Mouse (Mus musculus): ENCODE results near the gene Cxcr5. TPM values are rescaled to one million over a fixed set of nuclear protein-coding genes. Genes with fewer than 3 reads are reported as not detected.

Cxcr5 gene
- polyA plus RNA-seq, 1 experiment from 2014 or later = not detected

- Histone ChIP-seq H3K9me3 (ENCODE audit: control insufficient read depth, low read length) (no peaks in the 10 kb centered on the region), H3K36me3 (ENCODE audit: control insufficient read depth, insufficient read depth, low read length) (no peaks in the 10 kb centered on the region), H3K27me3 (ENCODE audit: control insufficient read depth, insufficient read depth, low read length) (no peaks in the 10 kb centered on the region), H3K9ac (ENCODE audit: low read depth, low read length) (no peak overlapping the region), H3K4me2 (replicated peaks; ENCODE audit: low read depth, low read length) (no peak overlapping the region), H3K4me1 (ENCODE audit: control insufficient read depth, insufficient read depth, low read length) (no peaks in the 10 kb centered on the region), H3K4me3 (ENCODE audit: low read length) (no peak overlapping the region), H3K27ac (ENCODE audit: low read depth, low read length) (no peak overlapping the region)
- no peak for ATAC-seq (ENCODE audit: low FRiP score, low TSS enrichment)
- WGBS = 80% methylated on average over 8 of the region's 8 CpGs
Observed at GRCm38 (mm10) chr9:44552161-44552560, 9.5 kb downstream of the Cxcr5 start.

- Histone ChIP-seq H3K27me3 (ENCODE audit: control insufficient read depth, insufficient read depth, low read length) (no peaks in the 10 kb centered on the region), H3K9ac (ENCODE audit: low read depth, low read length) (no peak overlapping the region), H3K4me1 (ENCODE audit: control insufficient read depth, insufficient read depth, low read length) (no peaks in the 10 kb centered on the region), H3K36me3 (ENCODE audit: control insufficient read depth, insufficient read depth, low read length) (no peaks in the 10 kb centered on the region), H3K4me2 (replicated peaks; ENCODE audit: low read depth, low read length) (no peak overlapping the region), H3K9me3 (ENCODE audit: control insufficient read depth, low read length) (no peaks in the 10 kb centered on the region), H3K4me3 (ENCODE audit: low read length) (no peak overlapping the region), H3K27ac (ENCODE audit: low read depth, low read length) (no peak overlapping the region)
- ATAC-seq (ENCODE audit: low FRiP score, low TSS enrichment) = no peak
- 89% methylated on average over 10 of the region's 10 CpGs for WGBS
Observed at GRCm38 (mm10) chr9:44551138-44551537, 10.5 kb downstream of the Cxcr5 start.

- 85% methylated on average over 8 of the region's 8 CpGs for WGBS
Observed at GRCm38 (mm10) chr9:44548412-44549152, 13.1 kb downstream of the Cxcr5 start.

GRCm38 (mm10) chr9:44544986-44545385, 16.7 kb downstream of the Cxcr5 start:
- H3K27ac ChIP-seq (ENCODE audit: low read depth, low read length) = no peak overlapping the region
- no peak overlapping the region for H3K9ac ChIP-seq (ENCODE audit: low read depth, low read length)
- no peak overlapping the region for H3K4me2 ChIP-seq (replicated peaks; ENCODE audit: low read depth, low read length)
- no peaks in the 10 kb centered on the region for H3K9me3 ChIP-seq (ENCODE audit: control insufficient read depth, low read length)
- ATAC-seq (ENCODE audit: low FRiP score, low TSS enrichment) = no peak
- WGBS = 81% methylated on average over 3 of the region's 3 CpGs
- no peaks in the 10 kb centered on the region for H3K36me3 ChIP-seq (ENCODE audit: control insufficient read depth, insufficient read depth, low read length)
- no peaks in the 10 kb centered on the region for H3K27me3 ChIP-seq (ENCODE audit: control insufficient read depth, insufficient read depth, low read length)
- H3K4me1 ChIP-seq (ENCODE audit: control insufficient read depth, insufficient read depth, low read length) = no peaks in the 10 kb centered on the region
- no peak overlapping the region for H3K4me3 ChIP-seq (ENCODE audit: low read length)

More at GRCm38 (mm10) chr9:44548412-44549152, 13.1 kb downstream of the Cxcr5 start:
- H3K9me3 ChIP-seq (ENCODE audit: control insufficient read depth, low read length) = no peaks in the 10 kb centered on the region
- no peak overlapping the region for H3K4me2 ChIP-seq (replicated peaks; ENCODE audit: low read depth, low read length)
- H3K4me3 ChIP-seq (ENCODE audit: low read length) = no peak overlapping the region
- H3K27me3 ChIP-seq (ENCODE audit: control insufficient read depth, insufficient read depth, low read length) = no peaks in the 10 kb centered on the region
- ATAC-seq (ENCODE audit: low FRiP score, low TSS enrichment) = no peak
- no peaks in the 10 kb centered on the region for H3K4me1 ChIP-seq (ENCODE audit: control insufficient read depth, insufficient read depth, low read length)
- H3K9ac ChIP-seq (ENCODE audit: low read depth, low read length) = no peak overlapping the region
- no peak overlapping the region for H3K27ac ChIP-seq (ENCODE audit: low read depth, low read length)
- no peaks in the 10 kb centered on the region for H3K36me3 ChIP-seq (ENCODE audit: control insufficient read depth, insufficient read depth, low read length)

- ATAC-seq (ENCODE audit: low FRiP score, low TSS enrichment) = no peak
- WGBS = 81% methylated on average over 4 of the region's 4 CpGs
- no peaks in the 10 kb centered on the region for H3K9me3 ChIP-seq (ENCODE audit: control insufficient read depth, low read length)
Observed at GRCm38 (mm10) chr9:44542364-44542763, 19.3 kb downstream of the Cxcr5 start.

GRCm38 (mm10) chr9:44540676-44541075, 21.0 kb downstream of the Cxcr5 start:
- Histone ChIP-seq H3K9ac (ENCODE audit: low read depth, low read length) (no peak overlapping the region), H3K36me3 (ENCODE audit: control insufficient read depth, insufficient read depth, low read length) (no peaks in the 10 kb centered on the region), H3K27me3 (ENCODE audit: control insufficient read depth, insufficient read depth, low read length) (no peaks in the 10 kb centered on the region), H3K4me3 (ENCODE audit: low read length) (no peak overlapping the region), H3K9me3 (ENCODE audit: control insufficient read depth, low read length) (no peaks in the 10 kb centered on the region), H3K4me1 (ENCODE audit: control insufficient read depth, insufficient read depth, low read length) (peaks cover 9% of the 10 kb centered on the region; the same call in 1 of the 2 replicates), H3K27ac (ENCODE audit: low read depth, low read length) (no peak overlapping the region), H3K4me2 (replicated peaks; ENCODE audit: low read depth, low read length) (no peak overlapping the region)
- no peak for ATAC-seq (ENCODE audit: low FRiP score, low TSS enrichment)
- 83% methylated on average over 3 of the region's 3 CpGs for WGBS

More at GRCm38 (mm10) chr9:44542364-44542763, 19.3 kb downstream of the Cxcr5 start:
- H3K27me3 ChIP-seq (ENCODE audit: control insufficient read depth, insufficient read depth, low read length) = no peaks in the 10 kb centered on the region
- H3K4me2 ChIP-seq (replicated peaks; ENCODE audit: low read depth, low read length) = no peak overlapping the region
- no peaks in the 10 kb centered on the region for H3K36me3 ChIP-seq (ENCODE audit: control insufficient read depth, insufficient read depth, low read length)
- H3K27ac ChIP-seq (ENCODE audit: low read depth, low read length) = no peak overlapping the region
- no peak overlapping the region for H3K9ac ChIP-seq (ENCODE audit: low read depth, low read length)
- H3K4me1 ChIP-seq (ENCODE audit: control insufficient read depth, insufficient read depth, low read length) = peaks cover 8% of the 10 kb centered on the region; the same call in 1 of the 2 replicates
- H3K4me3 ChIP-seq (ENCODE audit: low read length) = no peak overlapping the region

GRCm38 (mm10) chr9:44539816-44540421, 21.8 kb downstream of the Cxcr5 start:
- H3K27me3 ChIP-seq (ENCODE audit: control insufficient read depth, insufficient read depth, low read length) = no peaks in the 10 kb centered on the region

GRCm38 (mm10) chr9:44537625-44538301, 23.9 kb downstream of the Cxcr5 start:
- H3K9me3 ChIP-seq (ENCODE audit: control insufficient read depth, low read length) = no peaks in the 10 kb centered on the region
- H3K36me3 ChIP-seq (ENCODE audit: control insufficient read depth, insufficient read depth, low read length) = no peaks in the 10 kb centered on the region
- WGBS = 45% methylated on average over 19 of the region's 19 CpGs
- no peak overlapping the region for H3K4me2 ChIP-seq (replicated peaks; ENCODE audit: low read depth, low read length)
- H3K9ac ChIP-seq (ENCODE audit: low read depth, low read length) = no peak overlapping the region
- no peak for ATAC-seq (ENCODE audit: low FRiP score, low TSS enrichment)
- no peak overlapping the region for H3K4me3 ChIP-seq (ENCODE audit: low read length)
- peaks cover 12% of the 10 kb centered on the region; the same call in 1 of the 2 replicates for H3K4me1 ChIP-seq (ENCODE audit: control insufficient read depth, insufficient read depth, low read length)
- H3K27ac ChIP-seq (ENCODE audit: low read depth, low read length) = no peak overlapping the region
- no peaks in the 10 kb centered on the region for H3K27me3 ChIP-seq (ENCODE audit: control insufficient read depth, insufficient read depth, low read length)

More at GRCm38 (mm10) chr9:44539816-44540421, 21.8 kb downstream of the Cxcr5 start:
- peaks cover 9% of the 10 kb centered on the region; the same call in 1 of the 2 replicates for H3K4me1 ChIP-seq (ENCODE audit: control insufficient read depth, insufficient read depth, low read length)
- 57% methylated on average over 2 of the region's 2 CpGs for WGBS
- no peaks in the 10 kb centered on the region for H3K9me3 ChIP-seq (ENCODE audit: control insufficient read depth, low read length)
- no peaks in the 10 kb centered on the region for H3K36me3 ChIP-seq (ENCODE audit: control insufficient read depth, insufficient read depth, low read length)
- H3K4me3 ChIP-seq (ENCODE audit: low read length) = no peak overlapping the region
- no peak overlapping the region for H3K9ac ChIP-seq (ENCODE audit: low read depth, low read length)
- no peak overlapping the region for H3K27ac ChIP-seq (ENCODE audit: low read depth, low read length)
- no peak overlapping the region for H3K4me2 ChIP-seq (replicated peaks; ENCODE audit: low read depth, low read length)
- no peak for ATAC-seq (ENCODE audit: low FRiP score, low TSS enrichment)

All from kidney, embryonic 14.5 days (tissue).